ENCODE assay signal across 7 mouse cellular contexts in genomic region chr8:106872454-106873034, GRCm38 (mm10). TPM values are rescaled to one million over a fixed set of nuclear protein-coding genes. Genes with fewer than 3 reads are reported as not detected.
DNase-seq lines count a peak whose midpoint lies in the region; ATAC-seq and TF ChIP-seq lines count a peak whose summit lies in the region.

No protein-coding gene starts in this region.

- no peak for TF ChIP-seq CTCF in lung, postnatal 0 days (IDR thresholded peaks at IDR 0.05)

- TF ChIP-seq EP300 in lung, postnatal 0 days (IDR thresholded peaks at IDR 0.05): no peak

- H3K4me2 ChIP-seq in lung, postnatal 0 days (replicated peaks; ENCODE audit: low read depth, low read length): peak overlapping the region; percentile 97
- peak overlapping the region; percentile 96 for H3K4me2 ChIP-seq in forebrain, embryonic 16.5 days (ENCODE audit: low read length)
- H3K4me2 ChIP-seq in limb, embryonic 11.5 days (ENCODE audit: low read depth, severe bottlenecking): peak overlapping the region; percentile 99

- peak overlapping the region; percentile 15; the same call in 1 of the 2 replicates for H3K4me3 ChIP-seq in lung, postnatal 0 days (ENCODE audit: low read depth, low read length)
- peak overlapping the region; percentile 68 for H3K4me3 ChIP-seq in forebrain, embryonic 16.5 days (replicated peaks; ENCODE audit: low read length)
- H3K4me3 ChIP-seq in limb, embryonic 11.5 days (ENCODE audit: low read depth, low read length): peak overlapping the region; percentile 19; the same call in 1 of the 2 replicates

- H3K36me3 ChIP-seq in lung, postnatal 0 days (ENCODE audit: insufficient read depth, low read length): no peaks in the 10 kb centered on the region
- no peaks in the 10 kb centered on the region for H3K36me3 ChIP-seq in forebrain, embryonic 16.5 days (ENCODE audit: control insufficient read depth, insufficient read depth)
- peaks cover 3% of the 10 kb centered on the region; the same call in 1 of the 2 replicates for H3K36me3 ChIP-seq in limb, embryonic 11.5 days (ENCODE audit: control insufficient read depth, insufficient read depth, low read length)

- peaks cover 4% of the 10 kb centered on the region; the same call in 1 of the 2 replicates for H3K27me3 ChIP-seq in lung, postnatal 0 days (replicated peaks; ENCODE audit: insufficient read depth, low read length)
- H3K27me3 ChIP-seq in forebrain, embryonic 16.5 days (replicated peaks; ENCODE audit: control insufficient read depth, insufficient read depth, low read length): peaks cover 14% of the 10 kb centered on the region
- H3K27me3 ChIP-seq in limb, embryonic 11.5 days (ENCODE audit: control insufficient read depth, insufficient read depth, low read length): peaks cover 36% of the 10 kb centered on the region

- DNase-seq in lung, postnatal 0 days (ENCODE audit: low spot score): no peak
- DNase-seq in lung, postnatal 36 days: no peak
- no peak for DNase-seq in limb, embryonic 11.5 days (ENCODE audit: low spot score)
- no peak for DNase-seq in frontal cortex, postnatal 10 days (ENCODE audit: low spot score in 2 of 2)
- no peak for DNase-seq in adrenal gland, adult 8-10 months
- DNase-seq in adrenal gland, adult 2 months: no peak

- H3K9me3 ChIP-seq in lung, postnatal 0 days (ENCODE audit: low read length): no peaks in the 10 kb centered on the region
- no peaks in the 10 kb centered on the region for H3K9me3 ChIP-seq in forebrain, embryonic 16.5 days (ENCODE audit: control insufficient read depth, low read length)
- H3K9me3 ChIP-seq in limb, embryonic 11.5 days (ENCODE audit: control insufficient read depth, low read length): no peaks in the 10 kb centered on the region

- 14% methylated on average over 8 of the region's 8 CpGs for WGBS in lung, postnatal 0 days
- WGBS in forebrain, embryonic 16.5 days: 9% methylated on average over 8 of the region's 8 CpGs
- 10% methylated on average over 8 of the region's 8 CpGs for WGBS in limb, embryonic 11.5 days

- no peak for ATAC-seq in lung, postnatal 0 days
- no peak for ATAC-seq in forebrain, embryonic 16.5 days
- ATAC-seq in limb, embryonic 11.5 days (ENCODE audit: insufficient number of reproducible peaks, low FRiP score, low TSS enrichment, low read depth): no peak

- H3K9ac ChIP-seq in lung, postnatal 0 days (replicated peaks; ENCODE audit: low read depth): 0 out of 2 replicates have a peak overlapping the region, but pooled peaks have one; percentile 29
- H3K9ac ChIP-seq in forebrain, embryonic 16.5 days (replicated peaks; ENCODE audit: low read depth, low read length): peak overlapping the region; percentile 73
- H3K9ac ChIP-seq in limb, embryonic 11.5 days (ENCODE audit: low read length): peak overlapping the region; percentile 30; the same call in 1 of the 2 replicates

- H3K27ac ChIP-seq in lung, postnatal 0 days (ENCODE audit: low read length): no peak overlapping the region
- H3K27ac ChIP-seq in forebrain, embryonic 16.5 days (ENCODE audit: low read length): no peak overlapping the region
- H3K27ac ChIP-seq in limb, embryonic 11.5 days (replicated peaks; ENCODE audit: low read depth, low read length): no peak overlapping the region

- peaks cover 20% of the 10 kb centered on the region for H3K4me1 ChIP-seq in lung, postnatal 0 days (ENCODE audit: insufficient read depth, low read depth, low read length)
- peaks cover 28% of the 10 kb centered on the region for H3K4me1 ChIP-seq in forebrain, embryonic 16.5 days (replicated peaks; ENCODE audit: control insufficient read depth, insufficient read depth, low read length)
- peaks cover 31% of the 10 kb centered on the region for H3K4me1 ChIP-seq in limb, embryonic 11.5 days (ENCODE audit: control insufficient read depth, insufficient read depth, low read length)

RNA-seq across cellular contexts. Expression of gene Has3, which starts 2.5 kb away (rescaled TPM):
- 0.13 and 0.32 TPM in 2 replicates for polyA plus RNA-seq in lung, postnatal 0 days (2015; fragmentation: Nextera tagmentation; extraction: Ambion mirVana)
- polyA plus RNA-seq in forebrain, embryonic 16.5 days (2015; fragmentation: Nextera tagmentation; extraction: Ambion mirVana): 0.96 and 1.7 TPM in 2 replicates
- 0.24 and 0.40 TPM in 2 replicates for polyA plus RNA-seq in limb, embryonic 11.5 days (2014; fragmentation: Nextera tagmentation; extraction: Ambion mirVana)
- total RNA-seq in adrenal gland, adult 8-10 months (2022): under 1 TPM; 0.14 to 0.62 (median 0.56) TPM
- under 1 TPM; 0.35 to 0.37 TPM for total RNA-seq in adrenal gland, adult 2 months (2021)
- 0.50 and 0.68 TPM in 2 replicates for polyA plus RNA-seq in adrenal gland, adult 2 months (2012; rRNA removed)

RNA-seq across cellular contexts. Expression of gene Utp4, which starts 20.9 kb away (rescaled TPM):
- polyA plus RNA-seq in lung, postnatal 0 days (2015; fragmentation: Nextera tagmentation; extraction: Ambion mirVana): 25.4 and 26.7 TPM in 2 replicates
- 48.6 and 52.4 TPM in 2 replicates for polyA plus RNA-seq in forebrain, embryonic 16.5 days (2015; fragmentation: Nextera tagmentation; extraction: Ambion mirVana)
- 82.6 and 89.6 TPM in 2 replicates for polyA plus RNA-seq in limb, embryonic 11.5 days (2014; fragmentation: Nextera tagmentation; extraction: Ambion mirVana)
- 10 to 100 TPM; 38.8 to 43.1 (median 42.6) TPM for total RNA-seq in adrenal gland, adult 8-10 months (2022)
- total RNA-seq in adrenal gland, adult 2 months (2021): 10 to 100 TPM; 40.6 to 50.1 TPM
- polyA plus RNA-seq in adrenal gland, adult 2 months (2012; rRNA removed): 17.2 and 20.5 TPM in 2 replicates

Comparison
In these comparisons a context has a peak if more than half of its experiments do, and no peak if none do; other contexts are left out.
1. H3K4me3 ChIP-seq: peak in every context shown above with its lines; median percentile 68 in forebrain, embryonic 16.5 days; 19 in limb, embryonic 11.5 days; 15 in lung, postnatal 0 days.